Mouse (Mus musculus): ENCODE data around the gene Coa3. TPM values are rescaled to one million over a fixed set of nuclear protein-coding genes. Genes with fewer than 3 reads are reported as not detected.

The Coa3 gene
- polyA plus RNA-seq, 1 experiment from 2014 or later = 210 TPM

DNA sequence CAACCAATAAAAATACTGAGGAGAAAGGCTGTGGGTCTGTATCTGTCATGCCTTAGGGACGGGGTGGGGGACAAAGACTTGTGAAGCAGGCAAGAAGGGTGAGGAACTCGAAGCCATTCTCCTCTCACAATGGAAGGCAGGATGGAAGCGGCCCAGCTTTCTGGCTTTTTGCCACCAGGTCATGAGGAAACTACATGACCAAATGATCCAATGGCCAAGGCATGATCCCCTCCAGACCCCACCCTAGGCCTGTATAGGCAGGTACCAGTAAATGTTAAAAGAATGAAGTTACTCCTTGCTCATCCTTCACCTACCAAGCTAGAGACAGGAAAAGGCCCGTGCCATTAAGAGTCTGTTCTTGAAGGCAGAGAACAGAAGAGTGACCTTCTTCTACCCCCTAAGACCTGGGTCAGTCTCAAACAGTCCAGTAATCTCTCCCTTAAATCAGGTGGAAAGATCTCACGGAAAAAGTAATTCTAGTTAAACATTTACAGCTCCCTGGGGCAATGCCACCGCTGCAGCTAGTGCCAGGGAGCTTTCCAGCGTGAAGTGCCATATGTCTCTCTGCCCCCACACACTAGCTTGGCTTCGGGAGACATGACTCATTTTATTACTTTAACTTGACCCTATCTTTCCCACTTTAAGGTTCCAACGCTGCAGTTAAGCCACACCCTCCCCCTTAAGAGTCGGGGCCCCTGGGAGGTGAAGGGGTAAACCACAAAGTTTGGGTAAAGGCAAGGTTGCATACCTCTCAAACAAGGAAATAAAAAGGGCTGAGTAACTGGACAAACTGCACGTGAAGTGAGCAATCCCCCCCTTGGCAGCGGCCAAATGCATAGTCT lies 1.3 kb downstream of the Coa3 start:
- H3K4me2 ChIP-seq (replicated peaks) = peak overlapping the region; percentile 84
- no peak for ATAC-seq (ENCODE audit: low FRiP score)
- peaks cover 3% of the 10 kb centered on the region; the same call in 1 of the 2 replicates for H3K27me3 ChIP-seq
- 74% methylated on average over 12 of the region's 12 CpGs for WGBS
- H3K9ac ChIP-seq = peak overlapping the region; percentile 82
- peak overlapping the region; percentile 71 for H3K4me3 ChIP-seq
- peaks cover 28% of the 10 kb centered on the region for H3K4me1 ChIP-seq
- 0 out of 2 replicates have a peak, but pooled peaks cover 9% of the 10 kb centered on the region for H3K36me3 ChIP-seq
- H3K27ac ChIP-seq = no peak overlapping the region
- no peaks in the 10 kb centered on the region for H3K9me3 ChIP-seq (replicated peaks)

DNA sequence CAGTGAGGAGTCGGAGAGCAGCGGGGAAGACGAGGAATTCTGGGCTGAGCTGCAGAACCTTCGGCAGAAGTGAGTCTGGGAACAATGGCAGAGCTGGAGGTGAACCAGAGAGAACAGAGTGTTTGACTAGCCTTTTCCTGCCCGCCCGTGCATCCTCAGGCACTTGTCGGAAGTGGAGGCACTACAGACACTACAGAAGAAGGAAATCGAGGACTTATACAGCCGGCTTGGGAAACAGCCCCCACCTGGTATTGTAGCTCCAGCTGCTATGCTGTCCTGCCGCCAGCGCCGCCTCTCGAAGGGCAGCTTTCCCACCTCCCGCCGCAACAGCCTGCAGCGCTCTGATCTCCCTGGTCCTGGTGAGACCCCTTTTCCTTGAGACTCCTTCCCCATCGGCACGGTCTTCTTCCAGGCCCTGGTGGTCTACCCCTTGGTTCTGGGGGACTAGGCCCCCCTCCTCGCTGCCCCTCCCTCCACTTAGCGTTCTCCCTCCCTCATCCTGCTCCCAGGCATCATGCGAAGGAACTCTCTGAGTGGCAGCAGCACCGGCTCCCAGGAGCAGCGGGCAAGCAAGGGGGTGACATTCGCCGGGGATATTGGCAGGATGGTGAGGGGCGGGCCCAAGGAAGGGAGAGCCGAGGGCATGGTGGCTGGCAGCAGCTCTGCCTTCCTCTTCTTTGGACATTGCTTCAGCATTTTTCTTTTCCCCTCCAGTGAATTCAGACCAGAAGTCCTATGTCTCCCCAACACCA lies 2.4 kb downstream of the Coa3 start:
- H3K9ac ChIP-seq = peak overlapping the region; percentile 29; the same call in 1 of the 2 replicates
- no peak for ATAC-seq (ENCODE audit: low FRiP score)
- 24% methylated on average over 27 of the region's 27 CpGs for WGBS
- peaks cover 28% of the 10 kb centered on the region for H3K4me1 ChIP-seq
- H3K9me3 ChIP-seq (replicated peaks) = no peaks in the 10 kb centered on the region
- H3K27ac ChIP-seq = no peak overlapping the region
- H3K4me3 ChIP-seq = peak overlapping the region; percentile 4; the same call in 1 of the 2 replicates
- 0 out of 2 replicates have a peak, but pooled peaks cover 9% of the 10 kb centered on the region for H3K36me3 ChIP-seq
- H3K27me3 ChIP-seq = peaks cover 3% of the 10 kb centered on the region; the same call in 1 of the 2 replicates
- H3K4me2 ChIP-seq (replicated peaks) = peak overlapping the region; percentile 84

DNA sequence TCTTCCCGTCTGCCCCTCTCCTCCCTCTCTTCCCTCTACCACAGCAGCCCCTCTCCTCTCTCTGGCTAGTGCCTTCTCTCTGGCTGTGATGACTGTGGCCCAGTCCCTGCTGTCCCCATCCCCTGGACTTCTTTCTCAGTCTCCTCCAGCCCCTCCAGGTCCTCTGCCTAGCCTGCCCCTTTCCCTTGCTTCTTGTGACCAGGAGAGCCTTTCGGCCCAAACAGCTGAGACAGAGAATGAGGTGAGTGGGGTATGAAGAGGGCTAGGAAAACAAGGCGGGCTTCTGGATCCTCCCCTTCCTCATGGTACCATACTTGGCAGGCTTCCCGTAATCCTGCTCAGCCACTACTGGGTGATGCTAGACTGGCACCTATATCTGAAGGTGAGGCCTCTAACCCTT lies 3.6 kb downstream of the Coa3 start:
- H3K36me3 ChIP-seq = 0 out of 2 replicates have a peak, but pooled peaks cover 9% of the 10 kb centered on the region
- no peak overlapping the region for H3K4me3 ChIP-seq
- H3K27ac ChIP-seq = no peak overlapping the region
- ATAC-seq (ENCODE audit: low FRiP score) = no peak
- peaks cover 28% of the 10 kb centered on the region for H3K4me1 ChIP-seq
- no peaks in the 10 kb centered on the region for H3K9me3 ChIP-seq (replicated peaks)
- no peak overlapping the region for H3K4me2 ChIP-seq (replicated peaks)
- peaks cover 3% of the 10 kb centered on the region; the same call in 1 of the 2 replicates for H3K27me3 ChIP-seq
- 73% methylated on average over 4 of the region's 4 CpGs for WGBS
- H3K9ac ChIP-seq = no peak overlapping the region

DNA sequence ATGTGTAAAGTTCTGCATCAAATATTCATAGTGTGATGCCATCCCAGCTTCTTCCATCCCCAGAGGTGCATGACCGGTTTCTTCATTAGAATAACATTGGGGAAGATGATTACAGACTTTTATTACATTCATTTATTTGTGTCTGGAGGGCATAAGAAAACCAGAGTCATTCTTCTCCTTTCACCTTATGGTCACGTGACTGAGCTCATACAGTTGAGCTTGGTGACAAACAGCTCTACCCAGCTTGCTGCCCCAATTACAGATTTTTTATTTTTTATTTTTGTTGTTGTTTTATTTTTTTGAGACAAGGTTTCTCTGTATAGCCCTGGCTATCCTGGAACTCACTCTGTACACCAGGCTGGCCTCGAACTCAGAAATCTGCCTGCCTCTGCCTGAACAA lies 6.5 kb downstream of the Coa3 start:
- ATAC-seq (ENCODE audit: low FRiP score) = no peak
- H3K36me3 ChIP-seq = 0 out of 2 replicates have a peak, but pooled peaks cover 9% of the 10 kb centered on the region
- H3K27ac ChIP-seq = no peak overlapping the region
- no peak overlapping the region for H3K4me2 ChIP-seq (replicated peaks)
- H3K4me1 ChIP-seq = peaks cover 15% of the 10 kb centered on the region
- 84% methylated on average over 3 of the region's 3 CpGs for WGBS
- no peak overlapping the region for H3K4me3 ChIP-seq
- no peaks in the 10 kb centered on the region for H3K9me3 ChIP-seq (replicated peaks)
- peaks cover 3% of the 10 kb centered on the region; the same call in 1 of the 2 replicates for H3K27me3 ChIP-seq
- H3K9ac ChIP-seq = no peak overlapping the region

DNA sequence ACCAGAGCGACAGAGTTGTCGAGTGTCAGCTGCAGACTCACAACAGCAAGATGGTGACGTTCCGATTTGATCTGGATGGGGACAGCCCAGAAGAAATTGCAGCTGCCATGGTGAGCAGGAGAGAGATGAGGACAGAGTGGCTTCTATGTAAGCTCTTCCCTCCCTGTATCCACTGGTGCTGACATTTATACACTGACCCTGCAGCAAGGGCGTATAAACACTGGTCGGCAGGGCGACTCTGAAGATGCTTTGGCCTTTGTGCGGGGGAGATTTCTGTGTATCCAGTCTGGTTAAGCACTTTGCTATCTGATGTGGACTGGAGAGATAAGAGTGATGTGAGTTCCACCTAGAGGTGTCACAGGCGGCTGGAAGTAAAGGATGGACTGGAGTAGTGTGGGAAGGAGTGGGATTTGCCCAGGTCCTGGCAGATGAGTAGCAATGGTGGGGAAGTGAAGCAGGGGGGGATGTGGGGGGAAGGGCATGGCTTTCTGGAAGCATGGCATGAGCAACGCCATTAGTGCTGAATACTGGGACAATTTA lies 9.3 kb downstream of the Coa3 start:
- Histone ChIP-seq H3K36me3 (no peaks in the 10 kb centered on the region), H3K27ac (no peak overlapping the region), H3K9ac (no peak overlapping the region), H3K9me3 (replicated peaks) (no peaks in the 10 kb centered on the region), H3K4me1 (peaks cover 10% of the 10 kb centered on the region), H3K4me2 (replicated peaks) (no peak overlapping the region), H3K4me3 (no peak overlapping the region), H3K27me3 (peaks cover 22% of the 10 kb centered on the region)
- no peak for ATAC-seq (ENCODE audit: low FRiP score)
- WGBS = 31% methylated on average over 10 of the region's 10 CpGs

DNA sequence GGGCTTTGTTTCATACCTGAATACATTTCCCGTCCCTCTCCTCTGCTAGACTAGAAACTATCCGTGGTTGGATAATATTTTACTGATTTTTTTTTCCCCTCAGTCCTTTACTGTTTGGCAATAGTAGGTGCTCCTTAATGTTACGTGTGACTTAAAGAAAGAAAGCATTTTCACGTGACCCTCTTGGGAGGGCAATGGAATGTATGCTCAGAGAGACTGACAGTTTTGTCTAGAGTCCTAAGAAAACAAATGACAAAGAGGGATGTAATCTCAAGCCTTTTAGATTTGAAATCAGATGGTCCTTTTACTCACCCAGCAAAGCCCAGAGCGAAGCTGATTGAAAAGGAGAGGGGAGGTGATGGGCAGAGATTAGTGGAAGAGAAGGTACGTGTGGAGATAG lies 13.0 kb downstream of the Coa3 start:
- no peaks in the 10 kb centered on the region for H3K9me3 ChIP-seq (replicated peaks)
- WGBS = 19% methylated on average over 6 of the region's 6 CpGs
- H3K27ac ChIP-seq = no peak overlapping the region
- H3K4me1 ChIP-seq = peaks cover 36% of the 10 kb centered on the region
- no peak overlapping the region for H3K4me3 ChIP-seq
- no peak overlapping the region for H3K9ac ChIP-seq
- peak overlapping the region; percentile 49; the same call in 1 of the 2 replicates for H3K4me2 ChIP-seq (replicated peaks)
- no peaks in the 10 kb centered on the region for H3K36me3 ChIP-seq
- peaks cover 57% of the 10 kb centered on the region for H3K27me3 ChIP-seq
- ATAC-seq (ENCODE audit: low FRiP score) = no peak

DNA sequence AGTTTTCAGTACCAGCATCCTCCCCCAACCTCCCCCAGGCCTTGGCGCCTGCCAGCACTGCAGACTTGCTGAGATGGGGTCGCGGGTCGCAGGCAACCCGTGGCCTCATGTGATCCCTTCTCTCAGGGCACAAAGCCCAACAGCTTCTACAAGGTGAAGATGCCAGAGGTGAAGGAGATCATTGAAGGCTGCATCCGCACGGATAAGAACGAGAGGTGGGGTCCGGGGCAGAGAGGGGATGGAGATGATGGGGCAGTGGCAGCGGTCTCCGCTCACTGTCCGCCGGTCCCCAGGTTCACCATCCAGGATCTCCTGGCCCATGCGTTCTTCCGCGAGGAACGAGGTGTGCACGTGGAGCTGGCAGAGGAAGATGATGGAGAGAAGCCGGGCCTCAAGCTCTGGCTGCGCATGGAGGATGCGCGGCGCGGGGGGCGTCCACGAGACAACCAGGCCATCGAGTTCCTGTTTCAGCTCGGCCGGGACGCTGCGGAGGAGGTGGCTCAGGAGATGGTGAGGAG lies 13.9 kb downstream of the Coa3 start:
- H3K4me2 ChIP-seq (replicated peaks) = peak overlapping the region; percentile 49
- WGBS = 2% methylated on average over 31 of the region's 31 CpGs
- peaks cover 61% of the 10 kb centered on the region for H3K27me3 ChIP-seq
- peak overlapping the region; percentile 29 for H3K9ac ChIP-seq
- H3K4me3 ChIP-seq = peak overlapping the region; percentile 29
- H3K4me1 ChIP-seq = peaks cover 45% of the 10 kb centered on the region
- no peak overlapping the region for H3K27ac ChIP-seq
- no peak for ATAC-seq (ENCODE audit: low FRiP score)
- H3K36me3 ChIP-seq = no peaks in the 10 kb centered on the region
- no peaks in the 10 kb centered on the region for H3K9me3 ChIP-seq (replicated peaks)

DNA sequence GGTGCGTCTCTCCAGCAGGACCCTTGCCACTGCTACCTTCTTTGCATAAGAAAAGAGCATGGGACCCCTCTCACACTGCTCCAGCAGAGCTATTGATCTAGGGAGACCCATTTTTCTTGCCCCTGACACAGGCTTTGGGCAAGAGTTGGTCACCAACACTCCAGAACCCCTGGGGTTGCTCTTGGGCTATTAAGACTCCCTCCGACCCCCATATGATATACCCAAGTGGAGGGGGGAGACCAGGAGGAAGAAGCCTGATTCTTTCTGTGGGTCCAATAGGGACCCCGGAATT lies 15.0 kb downstream of the Coa3 start:
- peak overlapping the region; percentile 6; the same call in 1 of the 2 replicates for H3K4me2 ChIP-seq (replicated peaks)
- peaks cover 55% of the 10 kb centered on the region for H3K4me1 ChIP-seq
- H3K9ac ChIP-seq = no peak overlapping the region
- no peaks in the 10 kb centered on the region for H3K9me3 ChIP-seq (replicated peaks)
- no peak for ATAC-seq (ENCODE audit: low FRiP score)
- H3K27me3 ChIP-seq = peaks cover 64% of the 10 kb centered on the region
- no peak overlapping the region for H3K4me3 ChIP-seq
- H3K27ac ChIP-seq = no peak overlapping the region
- peaks cover under 1% of the 10 kb centered on the region; the same call in 1 of the 2 replicates for H3K36me3 ChIP-seq
- 5% methylated on average over 3 of the region's 3 CpGs for WGBS

DNA sequence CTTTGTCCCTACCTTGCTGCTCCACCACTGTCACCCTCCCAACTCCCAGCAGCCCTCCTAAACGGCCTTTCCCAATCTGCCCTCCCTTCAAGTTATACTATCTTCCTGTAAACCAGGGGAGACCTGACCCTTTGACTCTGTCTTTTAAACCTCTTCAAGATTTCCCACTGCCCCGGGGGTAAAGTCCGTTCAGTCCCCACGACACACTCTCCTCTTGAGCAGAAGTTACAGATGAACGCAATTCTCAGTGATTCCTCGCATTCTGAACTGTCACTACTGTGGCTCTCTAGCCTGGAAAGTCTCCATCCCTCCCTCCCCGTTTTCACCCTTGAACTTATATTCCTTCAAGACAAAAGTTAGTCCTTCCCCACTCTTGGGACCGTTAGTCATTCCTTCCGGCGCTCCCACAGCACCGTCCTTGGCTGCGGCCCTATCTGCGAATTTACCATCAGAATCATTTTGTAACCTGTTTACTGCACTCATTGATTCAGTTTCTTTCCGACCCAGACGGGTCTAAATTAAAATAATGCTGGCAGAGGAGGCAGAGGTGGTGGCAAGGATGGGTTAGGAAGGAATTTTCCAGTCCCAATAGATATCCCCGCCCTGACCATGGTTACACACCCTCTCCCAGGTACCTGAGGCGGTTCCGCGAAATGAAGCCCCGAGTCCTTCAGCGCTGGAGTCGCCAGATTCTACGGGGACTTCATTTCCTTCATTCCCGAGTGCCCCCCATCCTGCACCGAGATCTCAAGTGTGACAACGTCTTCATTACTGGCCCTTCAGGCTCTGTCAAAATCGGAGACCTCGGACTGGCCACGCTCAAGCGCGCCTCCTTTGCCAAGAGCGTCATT lies 15.6 kb downstream of the Coa3 start:
- no peak for ATAC-seq (ENCODE audit: low FRiP score)
- 4% methylated on average over 32 of the region's 32 CpGs for WGBS
- peaks cover 64% of the 10 kb centered on the region for H3K27me3 ChIP-seq
- H3K27ac ChIP-seq = no peak overlapping the region
- 0 out of 2 replicates have a peak overlapping the region, but pooled peaks have one; percentile 51 for H3K4me3 ChIP-seq
- H3K9me3 ChIP-seq (replicated peaks) = no peaks in the 10 kb centered on the region
- H3K4me2 ChIP-seq (replicated peaks) = peak overlapping the region; percentile 96; the same call in 1 of the 2 replicates
- H3K36me3 ChIP-seq = peaks cover 6% of the 10 kb centered on the region; the same call in 1 of the 2 replicates
- peaks cover 59% of the 10 kb centered on the region for H3K4me1 ChIP-seq
- H3K9ac ChIP-seq = no peak overlapping the region

DNA sequence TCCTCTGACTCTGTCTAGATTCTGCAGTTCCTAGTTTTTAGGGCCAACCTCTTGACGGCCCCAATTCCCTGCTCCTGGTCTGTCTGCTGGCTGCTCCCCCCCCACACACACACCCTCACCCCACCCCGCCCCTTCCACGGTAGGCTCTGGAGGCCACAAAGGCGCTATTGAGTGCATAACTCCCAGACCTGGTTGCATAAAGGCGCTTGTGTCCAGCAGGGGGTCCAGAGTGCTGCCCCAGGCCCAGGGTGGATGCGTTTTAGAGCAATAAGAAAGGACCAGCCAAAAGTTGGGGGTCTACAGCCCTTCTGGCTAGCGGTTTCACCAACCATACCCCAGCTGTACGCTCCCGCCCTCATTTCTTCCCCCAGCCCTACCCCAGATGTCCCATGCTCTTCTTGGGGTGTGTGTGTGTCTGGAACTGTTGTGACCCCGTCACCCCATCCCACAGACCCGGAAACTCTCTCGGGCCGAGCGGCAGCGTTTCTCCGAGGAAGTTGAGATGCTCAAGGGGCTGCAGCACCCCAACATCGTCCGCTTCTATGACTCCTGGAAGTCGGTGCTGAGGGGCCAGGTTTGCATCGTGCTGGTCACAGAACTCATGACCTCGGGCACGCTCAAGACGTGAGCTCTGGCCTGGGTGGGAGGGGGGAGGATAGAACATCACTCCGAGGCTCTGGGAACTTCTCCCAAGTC lies 16.5 kb downstream of the Coa3 start:
- Histone ChIP-seq H3K27ac (no peak overlapping the region), H3K36me3 (peaks cover 7% of the 10 kb centered on the region; the same call in 1 of the 2 replicates), H3K27me3 (peaks cover 64% of the 10 kb centered on the region), H3K4me1 (peaks cover 59% of the 10 kb centered on the region), H3K9ac (peak overlapping the region; percentile 47; the same call in 1 of the 2 replicates), H3K9me3 (replicated peaks) (no peaks in the 10 kb centered on the region), H3K4me3 (peak overlapping the region; percentile 51), H3K4me2 (replicated peaks) (peak overlapping the region; percentile 96)
- WGBS = 1% methylated on average over 24 of the region's 24 CpGs
- ATAC-seq (ENCODE audit: low FRiP score) = no peak
